Mouse (Mus musculus) embryonic facial prominence, embryonic 11.5 days (tissue): ENCODE results near the gene Gpr3. TPM values are rescaled to one million over a fixed set of nuclear protein-coding genes. Genes with fewer than 3 reads are reported as not detected.
A peak's percentile ranks its signal among the peaks of the same experiment; 100 is the strongest.

ENCODE experiments used
- ATAC-seq: fragments of 200-750 bp; cut with Nextera tagmentation; replicated peaks from 2 replicates; pipeline ENCODE4 v1.8.0; 2017; ENCODE audit warnings: low read depth; ENCODE audit not compliant: insufficient number of reproducible peaks, low FRiP score, low TSS enrichment
- DNase-seq: peaks from one replicate; pipeline ENCODE4 v3.0.0-alpha.2; 2015; ENCODE audit warnings: low spot score
- H3K27ac ChIP-seq: fragments of 300-500 bp; sonication (generic); replicated peaks from 2 replicates; pipeline ENCODE4 v1.5.1; 2014; ENCODE audit warnings: mild to moderate bottlenecking, low read depth, low read length, control low read depth
- H3K27me3 ChIP-seq: fragments of 300-500 bp; sonication (generic); 2 replicates; pipeline ENCODE4 v1.6.1; 2014; ENCODE audit warnings: mild to moderate bottlenecking, low read length, moderate library complexity, mixed read lengths; ENCODE audit not compliant: control insufficient read depth, insufficient read depth
- H3K36me3 ChIP-seq: fragments of 300-500 bp; sonication (generic); replicated peaks from 2 replicates; pipeline ENCODE4 v1.6.1; 2014; ENCODE audit warnings: low read depth, mild to moderate bottlenecking, low read length, moderate library complexity, mixed read lengths; ENCODE audit not compliant: control insufficient read depth, insufficient read depth
- H3K4me1 ChIP-seq: fragments of 300-500 bp; sonication (generic); 2 replicates; pipeline ENCODE4 v1.6.1; 2014; ENCODE audit warnings: low read length, mixed read lengths; ENCODE audit not compliant: control insufficient read depth, insufficient read depth
- H3K4me2 ChIP-seq: fragments of 300-500 bp; sonication (generic); 2 replicates; pipeline ENCODE4 v1.6.1; 2014; ENCODE audit warnings: low read depth, mild to moderate bottlenecking, control low read depth, low read length, moderate library complexity
- H3K4me3 ChIP-seq: fragments of 300-500 bp; sonication (generic); 2 replicates; pipeline ENCODE4 v1.5.1; 2014; ENCODE audit warnings: low read depth, low read length, control low read depth
- H3K9ac ChIP-seq: fragments of 300-500 bp; sonication (generic); replicated peaks from 2 replicates; pipeline ENCODE4 v1.6.1; 2014; ENCODE audit warnings: mild to moderate bottlenecking, control low read depth, low read length
- H3K9me3 ChIP-seq: fragments of 300-500 bp; sonication (generic); replicated peaks from 2 replicates; pipeline ENCODE4 v1.6.1; 2016; ENCODE audit warnings: mild to moderate bottlenecking, low read length, inconsistent platforms, mixed read lengths; ENCODE audit not compliant: control insufficient read depth
- WGBS: fragments of 180-500 bp; shearing (Covaris S2); extraction: QIAGEN DNeasy Blood & Tissue Kit; methylation state at CpG from one replicate; pipeline ENCODE4 v1.1.7; 2014; 5-methylcytosine and 5-hydroxymethylcytosine counted together
- polyA plus RNA-seq: library from polyadenylated mRNA; unstranded; fragments of >200 nt; fragmentation: Nextera tagmentation; extraction: Ambion mirVana; gene quantifications from 2 replicates; pipeline ENCODE4 v1.2.1, GENCODE M21; 2014

Gpr3 gene
- polyA plus RNA-seq, 1 experiment from 2014 or later = 0.48 TPM

- Histone ChIP-seq H3K4me2 (no peak overlapping the region; the same call in 1 of the 2 replicates), H3K36me3 (peaks cover 13% of the 10 kb centered on the region), H3K9me3 (no peaks in the 10 kb centered on the region), H3K4me3 (no peak overlapping the region), H3K4me1 (peaks cover 26% of the 10 kb centered on the region), H3K27me3 (no peaks in the 10 kb centered on the region), H3K9ac (peak overlapping the region; percentile 41; the same call in 1 of the 2 replicates), H3K27ac (peak overlapping the region; percentile 56; the same call in 1 of the 2 replicates)
- 37% methylated on average over 7 of the region's 7 CpGs for WGBS
- DNase-seq (no peak), ATAC-seq (no peak)
These were observed 15.5 kb downstream of the Gpr3 start for GRCm38 (mm10) chr4:133196852-133197251.

DNA sequence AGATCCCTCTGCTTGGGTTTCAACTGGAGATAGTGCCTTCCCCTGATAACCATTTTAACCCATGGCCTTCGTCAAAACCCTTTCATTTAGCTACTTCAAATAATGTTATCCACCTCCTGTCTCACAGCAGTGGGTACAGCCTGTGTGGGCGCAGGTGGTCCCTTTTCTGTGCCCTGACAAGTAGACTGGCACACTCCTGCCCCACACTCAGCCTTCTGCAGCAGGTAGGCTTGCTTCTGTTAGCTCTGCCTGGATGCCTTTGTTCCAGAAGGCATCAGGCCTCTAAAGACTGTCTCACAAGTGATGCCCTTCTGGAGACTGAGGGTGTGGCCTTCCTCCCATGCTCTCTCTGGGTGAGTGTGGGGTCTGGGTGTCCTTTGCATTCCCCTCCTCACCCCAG lies 16.2 kb downstream of the Gpr3 start:
- H3K4me1 ChIP-seq = peaks cover 26% of the 10 kb centered on the region
- 85% methylated on average over 2 of the region's 2 CpGs for WGBS
- no peak overlapping the region for H3K9ac ChIP-seq
- no peaks in the 10 kb centered on the region for H3K9me3 ChIP-seq
- ATAC-seq (no peak), DNase-seq (no peak)
- H3K4me3 ChIP-seq = no peak overlapping the region
- H3K36me3 ChIP-seq = peaks cover 17% of the 10 kb centered on the region
- H3K27me3 ChIP-seq = no peaks in the 10 kb centered on the region
- no peak overlapping the region for H3K4me2 ChIP-seq
- H3K27ac ChIP-seq = no peak overlapping the region

- WGBS = 76% methylated on average over 4 of the region's 4 CpGs
These were observed 17.3 kb downstream of the Gpr3 start for GRCm38 (mm10) chr4:133195014-133195413.

GRCm38 (mm10) chr4:133194482-133194881 lies 17.9 kb downstream of the Gpr3 start:
- H3K27me3 ChIP-seq = no peaks in the 10 kb centered on the region
- ATAC-seq (no peak), DNase-seq (no peak)
- no peak overlapping the region for H3K9ac ChIP-seq
- H3K4me2 ChIP-seq = no peak overlapping the region
- no peaks in the 10 kb centered on the region for H3K9me3 ChIP-seq
- H3K36me3 ChIP-seq = peaks cover 17% of the 10 kb centered on the region
- no peak overlapping the region for H3K4me3 ChIP-seq
- 88% methylated on average over 11 of the region's 11 CpGs for WGBS
- H3K27ac ChIP-seq = no peak overlapping the region
- peaks cover 20% of the 10 kb centered on the region for H3K4me1 ChIP-seq

More at GRCm38 (mm10) chr4:133195014-133195413, 17.3 kb downstream of the Gpr3 start:
- ATAC-seq = no peak
- Histone ChIP-seq H3K9ac (no peak overlapping the region), H3K4me2 (no peak overlapping the region), H3K27ac (no peak overlapping the region), H3K36me3 (peaks cover 17% of the 10 kb centered on the region), H3K4me3 (no peak overlapping the region), H3K4me1 (peaks cover 20% of the 10 kb centered on the region), H3K9me3 (no peaks in the 10 kb centered on the region), H3K27me3 (no peaks in the 10 kb centered on the region)
- no peak for DNase-seq

GRCm38 (mm10) chr4:133189396-133189795 lies 22.9 kb downstream of the Gpr3 start:
- H3K27me3 ChIP-seq = no peaks in the 10 kb centered on the region
- no peak overlapping the region for H3K4me2 ChIP-seq
- ATAC-seq (no peak), DNase-seq (no peak)
- no peak overlapping the region for H3K9ac ChIP-seq
- H3K9me3 ChIP-seq = no peaks in the 10 kb centered on the region
- H3K4me3 ChIP-seq = no peak overlapping the region
- H3K36me3 ChIP-seq = peaks cover 13% of the 10 kb centered on the region
- no peak overlapping the region for H3K27ac ChIP-seq
- H3K4me1 ChIP-seq = peaks cover 7% of the 10 kb centered on the region
- WGBS = 67% methylated on average over 10 of the region's 10 CpGs

GRCm38 (mm10) chr4:133186856-133187255 lies 25.5 kb downstream of the Gpr3 start:
- Histone ChIP-seq H3K4me1 (peaks cover 12% of the 10 kb centered on the region), H3K4me2 (no peak overlapping the region), H3K9me3 (no peaks in the 10 kb centered on the region), H3K27me3 (no peaks in the 10 kb centered on the region), H3K9ac (no peak overlapping the region), H3K4me3 (no peak overlapping the region), H3K27ac (no peak overlapping the region), H3K36me3 (peaks cover 6% of the 10 kb centered on the region; the same call in 1 of the 2 replicates)
- DNase-seq (no peak), ATAC-seq (no peak)
- WGBS = 93% methylated on average over 5 of the region's 5 CpGs

DNA sequence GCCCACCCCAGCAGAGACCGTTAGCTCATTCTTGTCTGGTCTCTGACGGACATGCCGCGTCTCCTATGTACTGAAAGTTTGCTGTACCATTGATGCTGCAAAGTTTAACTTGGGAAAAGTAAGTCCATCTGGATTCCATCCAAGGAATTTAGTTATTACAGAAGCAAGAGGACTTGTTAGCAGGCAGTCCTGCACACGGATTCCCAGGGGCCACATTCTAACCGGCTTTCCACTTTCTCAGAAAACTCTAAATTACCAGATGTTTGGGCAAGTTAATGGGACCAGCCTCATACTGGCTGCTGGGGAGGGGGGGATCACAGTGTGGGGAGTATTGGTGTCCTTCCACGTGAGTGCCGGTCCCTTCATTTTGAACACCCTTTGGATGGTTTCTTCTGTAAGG lies 26.4 kb downstream of the Gpr3 start:
- Histone ChIP-seq H3K4me1 (peaks cover 12% of the 10 kb centered on the region), H3K36me3 (peaks cover 2% of the 10 kb centered on the region; the same call in 1 of the 2 replicates), H3K4me3 (no peak overlapping the region), H3K4me2 (no peak overlapping the region), H3K9ac (no peak overlapping the region), H3K27me3 (no peaks in the 10 kb centered on the region), H3K27ac (no peak overlapping the region), H3K9me3 (no peaks in the 10 kb centered on the region)
- 63% methylated on average over 8 of the region's 8 CpGs for WGBS
- no peak for ATAC-seq
- DNase-seq = peak; percentile 45

- no peaks in the 10 kb centered on the region for H3K27me3 ChIP-seq
- DNase-seq = no peak
- H3K4me3 ChIP-seq = no peak overlapping the region
- H3K4me2 ChIP-seq = no peak overlapping the region
- peaks cover 2% of the 10 kb centered on the region; the same call in 1 of the 2 replicates for H3K36me3 ChIP-seq
- peak overlapping the region; percentile 29; the same call in 1 of the 2 replicates for H3K27ac ChIP-seq
- no peaks in the 10 kb centered on the region for H3K9me3 ChIP-seq
- H3K4me1 ChIP-seq = peaks cover 12% of the 10 kb centered on the region
- no peak for ATAC-seq
- no peak overlapping the region for H3K9ac ChIP-seq
- WGBS = 48% methylated on average over 15 of the region's 15 CpGs
These were observed 27.3 kb downstream of the Gpr3 start for GRCm38 (mm10) chr4:133184898-133185665.
